ENCODE assay signal across 19 mouse cellular contexts in genomic region chr14:16896974-16897373, GRCm38 (mm10).
DNase-seq lines count a peak whose midpoint lies in the region; ATAC-seq and TF ChIP-seq lines count a peak whose summit lies in the region.
"Had no signal": no experiment of that assay in that cellular context is flagged by ENCODE, and none has a peak within 500 bp of the region (broad histone marks: within the 10 kb centered on the region; RNA-seq: fewer than 3 reads in every experiment).

No protein-coding gene starts in this region.

- no peak overlapping the region for H3K4me2 ChIP-seq in hindbrain, embryonic 13.5 days
- no peak overlapping the region for H3K4me2 ChIP-seq in hindbrain, embryonic 16.5 days (ENCODE audit: low read length)
- no peak overlapping the region for H3K4me2 ChIP-seq in lung, postnatal 0 days (replicated peaks; ENCODE audit: low read depth, low read length)
- H3K4me2 ChIP-seq: embryonic facial prominence, embryonic 13.5 days; forebrain, embryonic 13.5 days; heart, embryonic 12.5 days had no signal

- TF ChIP-seq CTCF in lung, postnatal 0 days (IDR thresholded peaks at IDR 0.05): no peak

- no peaks in the 10 kb centered on the region for H3K9me3 ChIP-seq in hindbrain, embryonic 13.5 days
- no peaks in the 10 kb centered on the region for H3K9me3 ChIP-seq in hindbrain, embryonic 16.5 days (ENCODE audit: control insufficient read depth, low read length)
- no peaks in the 10 kb centered on the region for H3K9me3 ChIP-seq in lung, postnatal 0 days (ENCODE audit: low read length)
- H3K9me3 ChIP-seq: embryonic facial prominence, embryonic 13.5 days; forebrain, embryonic 13.5 days; heart, embryonic 12.5 days had no signal

- no peak for TF ChIP-seq EP300 in lung, postnatal 0 days (IDR thresholded peaks at IDR 0.05)

- intact Hi-C loops in left cerebral cortex, postnatal 4 days (cut with DNase I): no loop called here

- DNase-seq in left cerebral cortex, postnatal 4 days: peak; percentile 7
- no peak for DNase-seq in left cerebral cortex, adult 11 months (ENCODE audit: low spot score)
- peak; percentile 26 for DNase-seq in lung, postnatal 0 days (ENCODE audit: low spot score)
- no peak for DNase-seq in lung, postnatal 36 days
- peak; percentile 10 to 47 for DNase-seq in lung, postnatal 4 days
- DNase-seq: adrenal gland, postnatal 14 days; cerebellum, adult 2 months; cerebellum, postnatal 25 days; forebrain, postnatal 0 days; gastrocnemius, adult 2 months; gastrocnemius, postnatal 25 days had no signal

- ATAC-seq in hindbrain, embryonic 13.5 days (ENCODE audit: low FRiP score): no peak
- no peak for ATAC-seq in hindbrain, embryonic 16.5 days
- no peak; the same call in 1 of the 2 replicates for ATAC-seq in lung, postnatal 0 days
- ATAC-seq: activated CD4-positive, CD25-positive, alpha-beta regulatory T cell, adult 4 months; forebrain, embryonic 13.5 days; forebrain, postnatal 0 days; Patski had no signal

- H3K27ac ChIP-seq in hindbrain, embryonic 13.5 days: peak overlapping the region; percentile 30; the same call in 1 of the 2 replicates
- H3K27ac ChIP-seq in hindbrain, embryonic 16.5 days (ENCODE audit: low read depth, low read length): no peak overlapping the region
- H3K27ac ChIP-seq in lung, postnatal 0 days (ENCODE audit: low read length): no peak overlapping the region
- H3K27ac ChIP-seq: embryonic facial prominence, embryonic 13.5 days; forebrain, embryonic 13.5 days; gastrocnemius, adult 2 months had no signal

- H3K27me3 ChIP-seq in hindbrain, embryonic 13.5 days: no peaks in the 10 kb centered on the region
- H3K27me3 ChIP-seq in hindbrain, embryonic 16.5 days (replicated peaks; ENCODE audit: control insufficient read depth, insufficient read depth, low read length): no peaks in the 10 kb centered on the region
- no peaks in the 10 kb centered on the region for H3K27me3 ChIP-seq in lung, postnatal 0 days (replicated peaks; ENCODE audit: insufficient read depth, low read length)
- H3K27me3 ChIP-seq: CH12.LX; embryonic facial prominence, embryonic 13.5 days; forebrain, embryonic 13.5 days; heart, embryonic 12.5 days; Patski had no signal

- no peaks in the 10 kb centered on the region for H3K36me3 ChIP-seq in hindbrain, embryonic 13.5 days
- H3K36me3 ChIP-seq in hindbrain, embryonic 16.5 days (ENCODE audit: control insufficient read depth, insufficient read depth, low read length): no peaks in the 10 kb centered on the region
- no peaks in the 10 kb centered on the region for H3K36me3 ChIP-seq in lung, postnatal 0 days (ENCODE audit: insufficient read depth, low read length)
- H3K36me3 ChIP-seq: embryonic facial prominence, embryonic 13.5 days; heart, embryonic 12.5 days had no signal

- H3K4me1 ChIP-seq in hindbrain, embryonic 13.5 days (replicated peaks): peaks cover 24% of the 10 kb centered on the region
- peaks cover 9% of the 10 kb centered on the region for H3K4me1 ChIP-seq in hindbrain, embryonic 16.5 days (ENCODE audit: control insufficient read depth, insufficient read depth, low read depth, low read length)
- no peaks in the 10 kb centered on the region for H3K4me1 ChIP-seq in lung, postnatal 0 days (ENCODE audit: insufficient read depth, low read depth, low read length)
- H3K4me1 ChIP-seq: forebrain, embryonic 13.5 days; heart, embryonic 12.5 days had no signal

- WGBS in hindbrain, embryonic 13.5 days: 75% methylated on average over 3 of the region's 3 CpGs
- 70% methylated on average over 3 of the region's 3 CpGs for WGBS in hindbrain, embryonic 16.5 days
- WGBS in lung, postnatal 0 days: 56% methylated on average over 3 of the region's 3 CpGs

- no peak overlapping the region for H3K9ac ChIP-seq in hindbrain, embryonic 13.5 days
- no peak overlapping the region for H3K9ac ChIP-seq in hindbrain, embryonic 16.5 days (ENCODE audit: low read depth, low read length)
- no peak overlapping the region for H3K9ac ChIP-seq in lung, postnatal 0 days (replicated peaks; ENCODE audit: low read depth)
- H3K9ac ChIP-seq: embryonic facial prominence, embryonic 13.5 days; forebrain, embryonic 13.5 days; forebrain, postnatal 0 days; heart, embryonic 12.5 days had no signal

- H3K4me3 ChIP-seq in hindbrain, embryonic 13.5 days: no peak overlapping the region
- H3K4me3 ChIP-seq in hindbrain, embryonic 16.5 days (ENCODE audit: low read length): no peak overlapping the region
- no peak overlapping the region for H3K4me3 ChIP-seq in lung, postnatal 0 days (ENCODE audit: low read depth, low read length)
- H3K4me3 ChIP-seq: embryonic facial prominence, embryonic 13.5 days; forebrain, embryonic 13.5 days; gastrocnemius, adult 2 months; heart, embryonic 12.5 days had no signal

Comparison
In these comparisons a context has a peak if more than half of its experiments do, and no peak if none do; other contexts are left out.
1. DNase-seq: peak in left cerebral cortex, postnatal 4 days (single experiment), lung, postnatal 0 days (single experiment) and lung, postnatal 4 days (2 of 2); none in left cerebral cortex, adult 11 months (single experiment) and lung, postnatal 36 days (single experiment).